Mouse (Mus musculus) left cerebral cortex, adult 6 months (tissue): ENCODE measurements around the gene 1810010H24Rik. TPM values are rescaled to one million over a fixed set of nuclear protein-coding genes. Genes with fewer than 3 reads are reported as not detected.

ENCODE experiments used
- long read RNA-seq, 2 experiments: library from polyadenylated mRNA; unstranded; transcript quantifications; one replicate each; pipeline ENCODE4 v2.0.0; 2019 to 2020
- polyA plus RNA-seq: library from polyadenylated mRNA; unstranded; fragments of <200 nt; fragmentation: Nextera tagmentation; gene quantifications from 2 replicates; pipeline ENCODE4 v1.2.3, GENCODE M21; 2021

1810010H24Rik gene
- 3.4 and 9.1 TPM in 2 replicates for polyA plus RNA-seq
- long read RNA-seq, experiment 1, partial matches to known transcripts: 1 of 1 reads
- long read RNA-seq, experiment 1, other reads (novel, unspliced or antisense): 0 of 1 reads
- long read RNA-seq, experiment 2, partial matches to known transcripts: 5 of 6 reads
- long read RNA-seq, experiment 2, other reads (novel, unspliced or antisense): 0 of 6 reads

DNA sequence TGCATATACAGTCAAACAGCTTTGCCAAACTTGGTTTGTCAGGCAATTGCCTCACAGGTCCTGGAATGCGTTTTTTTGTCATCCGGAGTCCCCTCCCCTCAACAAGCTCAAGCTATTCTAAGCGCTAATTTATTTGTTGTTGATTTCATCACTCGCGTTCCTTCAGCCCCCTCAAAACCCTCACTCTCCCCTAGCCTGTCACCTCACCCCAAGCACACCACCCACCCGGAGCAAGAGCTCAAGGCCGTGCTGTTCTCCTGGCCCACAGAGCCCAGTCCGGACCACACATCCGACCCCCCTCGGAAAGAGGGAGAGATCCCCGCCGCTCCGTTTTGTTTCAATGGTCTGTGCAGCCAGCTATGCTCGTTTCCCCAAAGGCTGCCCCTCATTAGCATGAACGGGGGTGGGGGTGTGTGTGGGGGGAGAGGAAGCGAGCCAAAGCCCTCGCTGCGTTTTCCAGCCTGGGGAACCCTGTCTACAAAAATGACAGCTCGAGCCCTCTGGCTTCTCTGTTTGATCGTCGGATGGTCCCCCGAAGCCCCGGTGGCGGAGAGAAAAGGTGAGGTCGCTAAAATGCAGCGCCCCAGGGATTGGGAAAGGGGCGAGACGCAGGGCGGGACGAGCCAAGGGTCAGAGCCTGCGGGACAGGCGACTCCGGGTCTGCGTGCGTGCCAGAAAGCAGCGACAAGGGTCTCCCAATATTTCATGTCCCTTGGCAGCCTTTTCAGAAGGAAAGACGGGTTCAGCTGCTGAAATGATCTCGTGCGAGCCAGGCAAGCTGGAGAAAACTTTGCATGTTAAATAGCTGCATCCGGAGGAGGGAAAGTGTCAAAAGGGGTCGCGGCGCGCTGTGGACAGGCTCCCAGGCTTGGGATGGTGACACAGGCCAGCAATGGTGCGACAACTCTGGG lies at the start of gene 1810010H24Rik:
TSS of gene 1810010H24Rik (plus strand) at position 271 of the 911 bp plus-strand sequence.

GRCm38 (mm10) chr11:106999151-106999948 lies 26.1 kb upstream of the 1810010H24Rik start, which contains the start of gene Kpna2:
Gene Kpna2, minus strand, starts transcription at chr11:106999541.

Other genes with a start within 250 kb of the 1810010H24Rik start
- 3.5 and 4.2 TPM in 2 replicates for gene Polg2, start 246.1 kb upstream of the 1810010H24Rik start, polyA plus RNA-seq
- gene Ddx5, start 236.5 kb upstream of the 1810010H24Rik start, polyA plus RNA-seq: 224 and 234 TPM in 2 replicates
- gene Cep95, start 236.4 kb upstream of the 1810010H24Rik start, polyA plus RNA-seq: 1.4 and 1.5 TPM in 2 replicates
- gene Smurf2, start 105.0 kb upstream of the 1810010H24Rik start, polyA plus RNA-seq: 2.7 and 3.1 TPM in 2 replicates
- gene Kpna2, start 26.1 kb upstream of the 1810010H24Rik start, polyA plus RNA-seq: 28.5 and 35.6 TPM in 2 replicates
- gene Bptf, start 106.4 kb downstream of the 1810010H24Rik start, polyA plus RNA-seq: 5.6 and 7.2 TPM in 2 replicates
- gene Nol11, start 163.7 kb downstream of the 1810010H24Rik start, polyA plus RNA-seq: 10.8 and 14.3 TPM in 2 replicates